Mouse (Mus musculus) hindbrain, embryonic 16.5 days (tissue): ENCODE results near the gene Zc3h12c. TPM values are rescaled to one million over a fixed set of nuclear protein-coding genes. Genes with fewer than 3 reads are reported as not detected.
"Not testable (repeated sequence)": the region's sequence is repeated elsewhere in the genome, so short reads cannot be mapped to it uniquely, and the experiment has no call there.

Experiments
- ATAC-seq: fragments of 200-750 bp; cut with Nextera tagmentation; 2 replicates; pipeline ENCODE4 v1.8.0; 2017; ENCODE audit warnings: moderate TSS enrichment, moderate library complexity
- H3K27ac ChIP-seq: fragments of 300-500 bp; sonication (generic); 2 replicates; pipeline ENCODE4 v1.5.1; 2014; ENCODE audit warnings: low read depth, mild to moderate bottlenecking, control low read depth, low read length, moderate library complexity
- H3K27me3 ChIP-seq: fragments of 300-500 bp; sonication (generic); replicated peaks from 2 replicates; pipeline ENCODE4 v1.6.1; 2014; ENCODE audit warnings: low read length; ENCODE audit not compliant: control insufficient read depth, insufficient read depth
- H3K36me3 ChIP-seq: fragments of 300-500 bp; sonication (generic); 2 replicates; pipeline ENCODE4 v1.6.1; 2014; ENCODE audit warnings: mild to moderate bottlenecking, low read length, moderate library complexity, mixed read lengths; ENCODE audit not compliant: control insufficient read depth, insufficient read depth
- H3K4me1 ChIP-seq: fragments of 300-500 bp; sonication (generic); 2 replicates; pipeline ENCODE4 v1.6.1; 2014; ENCODE audit warnings: low read depth, low read length; ENCODE audit not compliant: control insufficient read depth, insufficient read depth
- H3K4me2 ChIP-seq: fragments of 300-500 bp; sonication (generic); 2 replicates; pipeline ENCODE4 v1.6.1; 2014; ENCODE audit warnings: mild to moderate bottlenecking, low read length, control low read depth, moderate library complexity
- H3K4me3 ChIP-seq: fragments of 300-500 bp; sonication (generic); 2 replicates; pipeline ENCODE4 v1.5.1; 2014; ENCODE audit warnings: mild to moderate bottlenecking, low read length, control low read depth, moderate library complexity
- H3K9ac ChIP-seq: fragments of 300-500 bp; sonication (generic); 2 replicates; pipeline ENCODE4 v1.6.1; 2014; ENCODE audit warnings: low read depth, mild to moderate bottlenecking, control low read depth, low read length, moderate library complexity
- H3K9me3 ChIP-seq: fragments of 300-500 bp; sonication (generic); 2 replicates; pipeline ENCODE4 v1.6.1; 2014; ENCODE audit warnings: mild to moderate bottlenecking, low read length, moderate library complexity; ENCODE audit not compliant: control insufficient read depth
- WGBS: fragments of 180-500 bp; shearing (Covaris S2); extraction: QIAGEN DNeasy Blood & Tissue Kit; methylation state at CpG from one replicate; pipeline ENCODE4 v1.1.7; 2014; 5-methylcytosine and 5-hydroxymethylcytosine counted together
- polyA plus RNA-seq: library from polyadenylated mRNA; unstranded; fragments of >200 nt; fragmentation: Nextera tagmentation; extraction: Ambion mirVana; gene quantifications from 2 replicates; pipeline ENCODE4 v1.2.1, GENCODE M21; 2015

Gene Zc3h12c
- polyA plus RNA-seq, 1 experiment from 2014 or later: 3.0 TPM

DNA sequence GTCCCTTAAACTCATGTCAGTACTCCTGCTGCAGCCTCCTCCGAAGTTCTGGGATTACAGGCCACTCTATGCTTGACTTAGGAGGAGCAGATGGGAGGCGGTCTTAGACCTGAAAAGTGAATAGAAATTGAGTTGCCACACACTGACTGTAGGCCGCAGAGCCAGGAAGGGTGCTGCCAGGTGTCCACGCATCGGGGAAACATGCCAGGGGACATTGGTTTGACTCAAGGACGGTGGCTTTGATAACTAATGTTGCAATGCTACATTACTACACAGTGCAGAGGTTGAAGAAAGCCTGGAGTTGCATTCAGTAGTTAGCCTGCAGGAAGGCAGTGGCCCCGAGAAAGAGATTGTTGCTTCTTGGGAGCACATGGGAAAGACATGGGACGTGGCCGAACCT is 76.6 kb downstream of the Zc3h12c start:
- ATAC-seq: no peak
- Histone ChIP-seq H3K9ac (no peak overlapping the region), H3K9me3 (no peaks in the 10 kb centered on the region), H3K27me3 (no peaks in the 10 kb centered on the region), H3K4me2 (no peak overlapping the region), H3K27ac (no peak overlapping the region), H3K4me1 (no peaks in the 10 kb centered on the region), H3K36me3 (peaks cover 5% of the 10 kb centered on the region; the same call in 1 of the 2 replicates), H3K4me3 (no peak overlapping the region)
- WGBS: 91% methylated on average over 9 of the region's 9 CpGs

DNA sequence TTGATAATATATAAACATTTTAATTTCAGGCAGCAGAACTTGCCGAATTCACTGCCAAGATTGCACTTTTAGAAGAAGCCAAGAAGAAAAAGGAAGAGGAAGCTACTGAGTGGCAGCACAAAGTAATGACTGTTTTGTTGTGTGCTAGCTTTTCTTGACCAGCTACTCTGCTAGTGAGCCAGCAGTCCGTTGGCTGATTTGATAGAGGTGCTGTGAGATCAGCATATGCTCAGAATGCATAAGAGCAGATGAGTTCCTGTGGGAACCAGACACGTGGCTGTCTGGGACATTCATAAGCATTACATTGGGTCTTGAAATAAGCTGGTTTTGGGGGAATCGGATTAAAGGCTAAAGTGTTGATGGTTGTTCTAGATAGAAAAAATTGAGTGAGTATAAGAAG is 86.0 kb downstream of the Zc3h12c start:
- Histone ChIP-seq H3K9ac (no peak overlapping the region), H3K9me3 (no peaks in the 10 kb centered on the region), H3K4me3 (no peak overlapping the region), H3K4me1 (no peaks in the 10 kb centered on the region), H3K4me2 (no peak overlapping the region), H3K27me3 (no peaks in the 10 kb centered on the region), H3K36me3 (peaks cover 18% of the 10 kb centered on the region), H3K27ac (no peak overlapping the region)
- WGBS: 75% methylated on average over 4 of the region's 4 CpGs
- no peak for ATAC-seq

DNA sequence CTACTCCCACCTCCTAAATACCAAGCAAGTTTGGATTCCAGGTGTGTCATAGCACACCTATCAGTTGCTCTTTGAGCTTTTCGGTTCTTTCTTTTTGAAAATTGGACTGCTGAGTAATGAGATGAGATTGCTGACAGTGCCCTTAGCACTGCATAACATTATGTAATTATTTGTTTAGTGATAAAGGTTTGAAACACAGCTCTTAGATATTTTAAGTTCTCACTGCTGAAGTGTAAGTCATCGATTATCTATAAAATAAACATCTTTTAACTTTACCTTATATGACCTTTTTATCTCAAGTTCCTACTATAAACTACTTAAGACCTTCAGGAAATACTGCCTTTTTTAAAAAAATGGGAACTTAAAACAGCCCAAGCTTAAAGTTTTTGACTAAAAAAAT is 86.4 kb downstream of the Zc3h12c start:
- Histone ChIP-seq H3K4me3 (no peak overlapping the region), H3K27me3 (no peaks in the 10 kb centered on the region), H3K4me1 (no peaks in the 10 kb centered on the region), H3K36me3 (peaks cover 18% of the 10 kb centered on the region), H3K4me2 (no peak overlapping the region), H3K9ac (no peak overlapping the region), H3K27ac (no peak overlapping the region), H3K9me3 (no peaks in the 10 kb centered on the region)
- ATAC-seq: no peak
- 95% methylated on average over 2 of the region's 2 CpGs for WGBS

DNA sequence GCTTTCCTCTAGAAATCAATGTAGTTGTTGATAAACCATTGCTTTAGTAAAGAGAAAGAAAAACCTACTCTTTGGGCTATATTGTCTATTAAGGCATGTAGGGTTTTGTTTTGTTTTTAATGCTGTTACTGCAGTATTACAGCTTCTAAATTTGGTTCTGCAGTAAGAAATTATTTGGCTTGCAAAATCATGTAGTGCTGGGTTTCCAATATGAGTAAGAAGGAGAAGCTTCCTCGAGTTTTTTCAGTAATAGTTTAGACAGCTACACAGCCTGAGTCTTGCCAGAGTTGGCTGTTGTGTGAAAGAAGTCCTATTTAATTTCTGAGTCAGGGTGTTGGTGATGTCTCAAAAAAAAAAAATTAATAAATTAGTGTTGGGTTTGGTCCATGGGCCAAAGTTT is 90.7 kb downstream of the Zc3h12c start:
- WGBS: 90% methylated on average over 1 of the region's 1 CpGs
- Histone ChIP-seq H3K9ac (no peak overlapping the region), H3K27ac (no peak overlapping the region), H3K9me3 (no peaks in the 10 kb centered on the region), H3K36me3 (peaks cover 20% of the 10 kb centered on the region), H3K4me2 (no peak overlapping the region), H3K4me1 (no peaks in the 10 kb centered on the region), H3K4me3 (no peak overlapping the region), H3K27me3 (no peaks in the 10 kb centered on the region)
- ATAC-seq: no peak

DNA sequence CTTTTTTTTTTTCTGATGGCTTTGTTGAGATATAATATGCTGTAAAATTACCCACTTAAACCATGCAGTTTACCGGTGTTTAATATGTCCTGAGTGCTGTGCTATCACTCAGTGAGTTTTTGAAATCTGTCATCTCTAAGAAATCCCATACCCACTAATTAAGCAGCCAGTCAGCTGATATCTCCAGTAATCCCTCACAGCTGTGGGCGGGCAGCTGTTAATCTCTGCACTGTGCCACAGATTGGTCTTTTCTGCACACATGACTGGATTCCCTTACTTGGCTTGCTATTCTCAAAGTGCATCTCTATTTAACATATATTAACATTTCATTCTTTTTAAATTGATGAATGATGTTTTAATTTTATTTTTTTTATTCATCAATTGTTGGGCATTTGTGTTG is 92.3 kb downstream of the Zc3h12c start:
- ATAC-seq: no peak
- WGBS: 76% methylated on average over 2 of the region's 2 CpGs

DNA sequence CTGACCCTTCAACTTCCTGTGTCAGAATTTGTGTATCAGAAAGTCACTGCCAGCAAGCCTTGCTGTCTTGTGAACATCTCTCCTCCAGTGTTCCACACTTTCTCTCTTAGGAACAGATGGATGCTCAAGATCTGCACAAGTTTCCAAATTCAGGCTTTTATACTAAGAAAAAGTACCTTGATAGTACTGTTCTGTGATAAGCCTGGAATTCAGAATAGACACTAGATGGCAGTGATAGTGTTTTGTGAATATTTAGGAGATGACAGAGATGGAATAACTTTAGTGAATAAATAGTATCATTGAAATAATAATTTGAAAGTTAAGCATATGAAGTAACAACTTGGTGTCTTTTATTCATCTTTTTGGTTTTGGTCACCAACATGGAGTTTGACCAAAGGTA is 96.2 kb downstream of the Zc3h12c start:
- no peak for ATAC-seq

More for the DNA sequence above, 92.3 kb downstream of the Zc3h12c start:
- no peaks in the 10 kb centered on the region for H3K27me3 ChIP-seq
- H3K9ac ChIP-seq: no peak overlapping the region
- no peak overlapping the region for H3K27ac ChIP-seq
- peaks cover 16% of the 10 kb centered on the region for H3K36me3 ChIP-seq
- no peaks in the 10 kb centered on the region for H3K4me1 ChIP-seq
- H3K4me3 ChIP-seq: no peak overlapping the region
- no peaks in the 10 kb centered on the region for H3K9me3 ChIP-seq
- H3K4me2 ChIP-seq: no peak overlapping the region

DNA sequence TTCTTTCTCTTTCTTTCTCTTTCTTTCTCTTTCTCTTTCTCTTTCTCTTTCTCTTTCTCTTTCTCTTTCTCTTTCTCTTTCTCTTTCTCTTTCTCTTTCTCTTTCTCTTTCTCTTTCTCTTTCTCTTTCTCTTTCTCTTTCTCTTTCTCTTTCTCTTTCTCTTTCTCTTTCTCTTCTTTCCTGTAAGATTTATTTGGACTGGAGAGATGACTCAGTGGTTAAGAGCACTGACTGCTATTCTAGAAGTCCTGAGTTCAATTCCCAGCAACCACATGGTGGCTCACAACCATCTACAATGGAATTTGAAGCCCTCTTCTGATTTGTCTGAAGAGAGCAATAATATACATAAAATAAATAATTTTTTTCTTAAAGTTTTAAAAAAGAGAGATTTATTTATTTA is 97.0 kb downstream of the Zc3h12c start:
- not testable (repeated sequence) for H3K27ac ChIP-seq, H3K4me2 ChIP-seq, H3K9ac ChIP-seq, ATAC-seq, H3K27me3 ChIP-seq, H3K9me3 ChIP-seq, H3K4me3 ChIP-seq, H3K4me1 ChIP-seq
- peaks cover 25% of the 10 kb centered on the region for H3K36me3 ChIP-seq

More for the DNA sequence above, 96.2 kb downstream of the Zc3h12c start:
- no peaks in the 10 kb centered on the region for H3K9me3 ChIP-seq
- H3K9ac ChIP-seq: no peak overlapping the region
- H3K27me3 ChIP-seq: no peaks in the 10 kb centered on the region
- peaks cover 24% of the 10 kb centered on the region for H3K36me3 ChIP-seq
- no peak overlapping the region for H3K4me2 ChIP-seq
- no peak overlapping the region for H3K4me3 ChIP-seq
- no peak overlapping the region for H3K27ac ChIP-seq
- H3K4me1 ChIP-seq: no peaks in the 10 kb centered on the region

DNA sequence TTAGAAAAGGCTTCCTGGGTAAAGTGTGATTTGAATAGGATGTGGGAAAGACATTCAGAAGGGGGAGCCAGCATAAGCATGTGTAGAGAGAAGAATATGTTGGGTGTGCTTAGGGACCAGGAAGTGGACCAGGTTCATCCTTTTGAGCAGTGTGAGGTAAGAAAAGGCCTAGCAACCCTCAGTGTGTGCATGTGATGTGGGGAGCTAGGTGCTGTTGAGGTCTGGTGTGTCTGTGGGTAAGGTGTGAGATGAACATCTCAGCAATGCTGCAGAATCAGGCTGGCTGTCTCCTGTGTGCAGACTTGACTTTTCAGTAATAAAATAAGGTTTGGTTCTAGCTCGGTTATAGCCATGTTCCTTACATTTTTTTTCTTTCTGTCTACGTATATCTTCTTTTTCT is 98.3 kb downstream of the Zc3h12c start:
- H3K4me3 ChIP-seq: no peak overlapping the region
- no peak overlapping the region for H3K4me2 ChIP-seq
- H3K9ac ChIP-seq: no peak overlapping the region
- ATAC-seq: no peak
- H3K36me3 ChIP-seq: peaks cover 30% of the 10 kb centered on the region
- H3K27ac ChIP-seq: no peak overlapping the region
- no peaks in the 10 kb centered on the region for H3K27me3 ChIP-seq
- H3K4me1 ChIP-seq: no peaks in the 10 kb centered on the region
- 96% methylated on average over 2 of the region's 2 CpGs for WGBS
- no peaks in the 10 kb centered on the region for H3K9me3 ChIP-seq
